Mouse (Mus musculus): ENCODE measurements around the gene Cdk2. TPM values are rescaled to one million over a fixed set of nuclear protein-coding genes. Genes with fewer than 3 reads are reported as not detected.
"Not testable (repeated sequence)": the region's sequence is repeated elsewhere in the genome, so short reads cannot be mapped to it uniquely, and the experiment has no call there.

The Cdk2 gene
- total and polyA plus RNA-seq, 2 experiments: 4.7 to 8.3 TPM

DNA sequence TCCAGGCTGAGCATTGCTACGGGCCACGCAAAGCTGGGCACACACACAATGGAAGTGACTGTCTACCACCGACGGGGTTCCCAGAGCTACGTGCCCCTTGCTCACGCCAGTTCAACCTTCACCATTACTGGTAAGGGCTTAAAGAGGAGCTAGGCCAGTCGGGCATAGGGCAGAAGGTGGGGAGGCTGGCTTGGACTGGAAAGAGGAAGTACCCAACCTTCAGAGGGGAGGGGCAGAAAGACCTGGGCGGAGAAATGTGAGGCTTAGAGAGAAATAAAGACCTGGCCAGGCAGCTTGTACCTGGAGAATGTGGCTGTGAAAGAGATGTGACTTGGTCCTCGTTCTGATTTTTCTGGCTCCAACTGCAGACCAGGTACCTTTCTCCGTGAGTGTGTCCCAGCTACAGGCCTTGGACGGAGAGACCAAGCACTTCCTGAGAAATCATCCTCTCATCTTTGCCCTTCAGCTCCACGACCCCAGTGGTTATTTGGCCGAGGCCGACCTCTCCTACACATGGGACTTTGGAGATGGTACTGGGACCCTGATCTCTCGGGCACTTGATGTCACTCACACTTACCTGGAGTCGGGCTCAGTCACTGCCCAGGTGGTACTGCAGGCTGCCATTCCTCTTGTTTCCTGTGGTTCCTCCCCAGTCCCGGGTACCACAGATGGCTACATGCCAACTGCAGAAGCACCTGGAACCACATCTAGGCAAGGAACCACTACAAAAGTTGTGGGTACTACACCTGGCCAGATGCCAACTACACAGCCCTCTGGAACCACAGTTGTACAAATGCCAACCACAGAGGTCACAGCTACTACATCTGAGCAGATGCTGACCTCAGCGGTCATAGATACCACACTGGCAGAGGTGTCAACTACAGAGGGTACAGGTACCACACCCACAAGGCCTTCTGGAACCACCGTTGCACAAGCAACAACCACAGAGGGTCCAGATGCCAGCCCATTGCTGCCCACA, 11.0 kb upstream of the Cdk2 start:
- Histone ChIP-seq H3K36me3 (ENCODE audit: control insufficient read depth, insufficient read depth, low read length) (no peaks in the 10 kb centered on the region), H3K4me1 (ENCODE audit: control insufficient read depth, insufficient read depth, low read length) (no peaks in the 10 kb centered on the region), H3K27me3 (ENCODE audit: control insufficient read depth, insufficient read depth, low read length) (no peaks in the 10 kb centered on the region), H3K79me2 (ENCODE audit: control insufficient read depth, insufficient read depth, low read length) (no peaks in the 10 kb centered on the region), H3K27ac (replicated peaks; ENCODE audit: insufficient read depth, low read depth, low read length) (no peak overlapping the region), H3K4me3 (ENCODE audit: insufficient read depth, low read depth, low read length) (no peak overlapping the region), H3K9ac (ENCODE audit: low read depth, low read length) (no peak overlapping the region)
- DNase-seq (ENCODE audit: extremely low read depth, low read depth, low spot score): no peak
- no peak for TF ChIP-seq POLR2A (IDR thresholded peaks at IDR 0.05; ENCODE audit: extremely low read depth, insufficient read depth, low read length)
- no peak for TF ChIP-seq CTCF (IDR thresholded peaks at IDR 0.05; ENCODE audit: low read depth, low read length)
- WGBS: 86% methylated on average over 19 of the region's 19 CpGs

DNA sequence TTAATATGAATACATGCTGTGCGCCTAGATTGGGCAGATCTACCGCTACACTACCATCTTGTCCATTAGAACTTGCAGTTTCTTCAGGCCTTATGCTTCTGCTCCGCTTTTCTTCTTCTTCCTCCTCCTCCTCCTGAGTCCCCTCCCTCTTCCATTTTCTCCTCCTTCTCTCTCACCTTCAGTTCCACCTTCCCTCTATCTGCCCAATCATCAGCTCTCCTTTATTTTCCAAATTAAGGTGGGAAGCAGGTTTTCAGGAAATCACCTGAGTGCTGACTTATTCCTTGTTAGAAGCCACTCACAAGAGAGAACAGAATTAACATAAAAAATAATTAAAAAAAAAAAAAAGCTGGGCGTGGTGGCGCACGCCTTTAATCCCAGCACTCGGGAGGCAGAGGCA, 6.5 kb upstream of the Cdk2 start:
- not testable (repeated sequence) for DNase-seq (ENCODE audit: extremely low read depth, low read depth, low spot score); H3K9ac ChIP-seq (ENCODE audit: low read depth, low read length); H3K79me2 ChIP-seq (ENCODE audit: control insufficient read depth, insufficient read depth, low read length); H3K27me3 ChIP-seq (ENCODE audit: control insufficient read depth, insufficient read depth, low read length); H3K27ac ChIP-seq (replicated peaks; ENCODE audit: insufficient read depth, low read depth, low read length); H3K4me3 ChIP-seq (ENCODE audit: insufficient read depth, low read depth, low read length); H3K4me1 ChIP-seq (ENCODE audit: control insufficient read depth, insufficient read depth, low read length); H3K36me3 ChIP-seq (ENCODE audit: control insufficient read depth, insufficient read depth, low read length)
- 97% methylated on average over 7 of the region's 7 CpGs for WGBS

DNA sequence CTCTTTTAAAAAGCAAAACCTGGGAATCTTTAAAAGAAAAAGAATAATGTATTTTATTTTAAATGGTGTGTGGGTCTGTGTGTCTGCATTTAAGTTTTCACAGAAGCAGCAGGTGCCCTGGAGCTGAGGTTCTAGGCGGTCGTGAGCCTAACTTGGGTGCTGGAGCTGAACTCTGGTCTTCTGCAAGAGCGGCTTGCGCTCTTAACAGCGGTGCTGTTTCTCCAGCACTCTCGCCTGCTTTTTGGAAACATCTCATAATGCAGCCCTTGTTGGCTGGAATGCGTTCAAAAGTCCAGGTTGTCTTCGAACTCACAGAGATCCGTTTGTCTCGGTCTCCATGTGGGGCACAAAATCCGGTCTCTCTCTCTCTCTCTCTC, 474 bp upstream of the Cdk2 start:
- Histone ChIP-seq H3K4me3 (ENCODE audit: insufficient read depth, low read depth, low read length) (peak overlapping the region; percentile 27; the same call in 1 of the 2 replicates), H3K36me3 (ENCODE audit: control insufficient read depth, insufficient read depth, low read length) (peaks cover 7% of the 10 kb centered on the region; the same call in 1 of the 2 replicates), H3K27me3 (ENCODE audit: control insufficient read depth, insufficient read depth, low read length) (no peaks in the 10 kb centered on the region), H3K4me1 (ENCODE audit: control insufficient read depth, insufficient read depth, low read length) (peaks cover 3% of the 10 kb centered on the region; the same call in 1 of the 2 replicates), H3K9ac (ENCODE audit: low read depth, low read length) (peak overlapping the region; percentile 69), H3K79me2 (ENCODE audit: control insufficient read depth, insufficient read depth, low read length) (no peaks in the 10 kb centered on the region), H3K27ac (replicated peaks; ENCODE audit: insufficient read depth, low read depth, low read length) (peak overlapping the region; percentile 11; the same call in 1 of the 2 replicates)
- WGBS: 22% methylated on average over 11 of the region's 11 CpGs
- TF ChIP-seq CTCF (IDR thresholded peaks at IDR 0.05; ENCODE audit: low read depth, low read length) (no peak), POLR2A (IDR thresholded peaks at IDR 0.05; ENCODE audit: extremely low read depth, insufficient read depth, low read length) (no peak)
- no peak for DNase-seq (ENCODE audit: extremely low read depth, low read depth, low spot score)

DNA sequence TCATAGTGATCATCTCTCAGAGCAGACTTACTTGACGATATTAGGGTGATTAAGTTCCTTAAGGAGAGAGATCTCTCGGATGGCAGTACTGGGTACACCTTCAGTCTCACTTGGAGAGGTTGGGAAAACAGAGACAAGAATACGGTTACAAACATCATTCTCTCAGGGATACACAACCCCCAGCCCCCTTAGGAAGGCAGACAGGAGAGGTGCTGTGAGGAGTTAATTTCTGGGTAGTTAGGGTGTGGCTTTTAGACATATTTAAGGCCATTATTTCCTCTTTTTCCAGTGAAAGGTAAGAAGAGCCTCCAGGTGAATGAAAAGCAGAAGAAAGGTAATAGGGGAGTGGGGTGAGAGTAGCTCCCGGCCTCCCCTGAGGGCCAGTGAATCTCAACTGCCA, 936 bp downstream of the Cdk2 start, which contains the start of gene Pmel:
Gene Pmel (plus strand): TSS at position 301 of the 400 bp plus-strand sequence.
- Histone ChIP-seq H3K4me3 (ENCODE audit: insufficient read depth, low read depth, low read length) (peak within 1 kb of the TSS; percentile 92), H3K27me3 (ENCODE audit: control insufficient read depth, insufficient read depth, low read length) (no peaks in the 10 kb centered on the region), H3K4me1 (ENCODE audit: control insufficient read depth, insufficient read depth, low read length) (peaks cover 3% of the 10 kb centered on the region; the same call in 1 of the 2 replicates), H3K36me3 (ENCODE audit: control insufficient read depth, insufficient read depth, low read length) (peaks cover 7% of the 10 kb centered on the region; the same call in 1 of the 2 replicates), H3K79me2 (ENCODE audit: control insufficient read depth, insufficient read depth, low read length) (no peaks in the 10 kb centered on the region), H3K9ac (ENCODE audit: low read depth, low read length) (peak within 1 kb of the TSS; percentile 82), H3K27ac (replicated peaks; ENCODE audit: insufficient read depth, low read depth, low read length) (peak within 1 kb of the TSS; percentile 84)
- no peak for TF ChIP-seq CTCF (IDR thresholded peaks at IDR 0.05; ENCODE audit: low read depth, low read length)
- no peak for TF ChIP-seq POLR2A (IDR thresholded peaks at IDR 0.05; ENCODE audit: extremely low read depth, insufficient read depth, low read length)
- WGBS: 54% methylated on average over 4 of the region's 4 CpGs
- no peak for DNase-seq (ENCODE audit: extremely low read depth, low read depth, low spot score)

DNA sequence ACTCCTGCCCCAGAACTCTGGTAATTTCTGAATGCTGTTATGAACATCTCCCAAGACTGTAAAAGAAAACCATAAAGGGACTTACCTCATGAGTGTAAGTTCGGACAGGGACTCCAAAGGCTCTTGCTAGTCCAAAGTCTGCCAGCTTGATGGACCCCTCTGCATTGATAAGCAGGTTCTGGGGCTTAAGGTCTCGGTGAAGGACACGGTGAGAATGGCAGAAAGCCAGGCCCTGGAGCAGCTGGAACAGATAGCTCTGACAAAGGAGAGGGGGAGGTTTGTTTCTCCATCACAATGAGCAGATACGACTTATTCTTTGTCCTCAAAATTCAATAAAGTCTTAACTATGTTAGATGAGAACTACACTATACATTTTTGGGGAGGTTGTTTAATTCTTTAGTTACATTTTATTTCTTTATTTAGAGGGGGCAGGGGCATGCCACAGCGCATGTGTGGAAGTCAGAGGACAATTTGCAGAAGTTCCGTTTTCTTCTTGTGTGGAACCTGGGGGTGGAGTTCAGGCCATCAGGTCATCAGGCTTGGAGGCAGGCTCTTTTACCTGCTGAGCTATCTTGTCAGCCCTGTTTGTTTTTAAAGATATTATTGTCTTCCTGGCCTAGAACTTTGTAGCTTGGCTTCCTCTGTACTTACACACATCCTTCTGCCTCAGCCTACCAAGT, 2.4 kb downstream of the Cdk2 start:
- TF ChIP-seq CTCF (IDR thresholded peaks at IDR 0.05; ENCODE audit: low read depth, low read length) (no peak), POLR2A (IDR thresholded peaks at IDR 0.05; ENCODE audit: extremely low read depth, insufficient read depth, low read length) (no peak)
- H3K27me3 ChIP-seq (ENCODE audit: control insufficient read depth, insufficient read depth, low read length): no peaks in the 10 kb centered on the region
- H3K27ac ChIP-seq (replicated peaks; ENCODE audit: insufficient read depth, low read depth, low read length): no peak overlapping the region
- DNase-seq (ENCODE audit: extremely low read depth, low read depth, low spot score): no peak
- peaks cover 5% of the 10 kb centered on the region; the same call in 1 of the 2 replicates for H3K4me1 ChIP-seq (ENCODE audit: control insufficient read depth, insufficient read depth, low read length)
- no peaks in the 10 kb centered on the region for H3K79me2 ChIP-seq (ENCODE audit: control insufficient read depth, insufficient read depth, low read length)
- no peak overlapping the region for H3K9ac ChIP-seq (ENCODE audit: low read depth, low read length)
- no peak overlapping the region for H3K4me3 ChIP-seq (ENCODE audit: insufficient read depth, low read depth, low read length)
- peaks cover 7% of the 10 kb centered on the region; the same call in 1 of the 2 replicates for H3K36me3 ChIP-seq (ENCODE audit: control insufficient read depth, insufficient read depth, low read length)
- WGBS: 81% methylated on average over 6 of the region's 6 CpGs

All from liver, adult 2 months (tissue).